Mouse (Mus musculus) brain, embryonic 14.5 days (tissue): ENCODE data around the gene Cd99l2.

Source experiments
- CTCF ChIP-seq: fragments of 200-500 bp; IDR thresholded peaks from 2 replicates; pipeline ENCODE4 v1.5.1; 2012; ENCODE audit warnings: inconsistent platforms, mild to moderate bottlenecking, moderate library complexity, borderline replicate concordance; ENCODE audit not compliant: insufficient read depth, insufficient read length; ENCODE audit errors: extremely low read depth
- POLR2A ChIP-seq: fragments of 200-500 bp; IDR thresholded peaks from 2 replicates; pipeline ENCODE4 v1.6.1; 2012; ENCODE audit warnings: mild to moderate bottlenecking, inconsistent platforms, borderline replicate concordance; ENCODE audit not compliant: poor library complexity, insufficient read depth, insufficient read length, severe bottlenecking; ENCODE audit errors: extremely low read depth

DNA sequence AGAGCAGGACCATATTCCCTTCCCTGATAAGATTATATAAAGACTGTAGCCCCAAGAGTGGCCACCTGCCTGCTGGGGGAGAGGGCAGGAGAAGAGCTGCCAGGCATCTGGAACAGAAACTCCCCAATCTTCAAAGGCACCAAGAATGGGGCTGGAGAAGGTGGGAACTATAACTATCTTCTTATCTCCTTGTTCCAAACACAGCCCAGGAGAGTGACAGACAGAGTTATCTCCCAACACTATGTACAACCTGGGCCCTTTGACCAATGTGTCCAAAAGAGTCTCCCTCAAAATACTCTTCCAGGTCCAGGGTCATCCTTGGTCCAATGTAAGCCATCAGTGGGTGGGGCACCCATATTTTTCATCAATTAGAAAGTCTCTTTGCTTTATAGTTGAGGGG, 65.2 kb downstream of the Cd99l2 start:
- TF ChIP-seq CTCF (no peak), POLR2A (no peak)
